Mouse (Mus musculus) MEL (cell line): ENCODE measurements around the gene Mrpl44. TPM values are rescaled to one million over a fixed set of nuclear protein-coding genes. Genes with fewer than 3 reads are reported as not detected.
A peak's percentile ranks its signal among the peaks of the same experiment; 100 is the strongest.

Experiments
- DNase-seq: peaks from one replicate; pipeline ENCODE4 v3.0.0; 2011; ENCODE audit warnings: low read depth, low spot score
- H3K27ac ChIP-seq: 2 replicates; pipeline ENCODE4 v1.5.1; 2012; ENCODE audit warnings: low read depth, mild to moderate bottlenecking, control low read depth, low read length, moderate library complexity; ENCODE audit not compliant: control insufficient read depth
- H3K27me3 ChIP-seq, 2 experiments: fragments of 150-350 bp in 1 of 2; sonication (generic) in 1 of 2; 2 replicates each; pipeline ENCODE4 v1.6.1; 2012; ENCODE audit warnings: low read length in 2 of 2, mild to moderate bottlenecking in 2 of 2, improper control_type of control experiment in 1 of 2, moderate library complexity in 1 of 2; ENCODE audit not compliant: insufficient read depth in 2 of 2, control insufficient read depth in 1 of 2
- H3K36me3 ChIP-seq, 2 experiments: 2 replicates each; pipeline ENCODE4 v1.6.1; 2012 to 2014; ENCODE audit warnings: low read length in 2 of 2, improper control_type of control experiment in 1 of 2, inconsistent platforms in 1 of 2, mild to moderate bottlenecking in 1 of 2; ENCODE audit not compliant: insufficient read depth in 2 of 2, control insufficient read depth in 1 of 2
- H3K4me1 ChIP-seq, 2 experiments: fragments of 150-350 bp in 1 of 2; sonication (generic) in 1 of 2; 2 replicates each; pipeline ENCODE4 v1.6.1; 2012; ENCODE audit warnings: low read length in 2 of 2, improper control_type of control experiment in 1 of 2, mild to moderate bottlenecking in 1 of 2; ENCODE audit not compliant: insufficient read depth in 2 of 2, control insufficient read depth in 1 of 2
- H3K4me3 ChIP-seq, 2 experiments: fragments of 150-350 bp in 1 of 2; sonication (generic) in 1 of 2; 2 replicates each; pipeline ENCODE4 v1.5.1; 2012; ENCODE audit warnings: low read depth in 2 of 2, low read length in 2 of 2, mild to moderate bottlenecking in 2 of 2, moderate library complexity in 2 of 2, control low read depth in 1 of 2, improper control_type of control experiment in 1 of 2; ENCODE audit not compliant: control insufficient read depth in 1 of 2, insufficient read depth in 1 of 2
- H3K79me2 ChIP-seq: 2 replicates; pipeline ENCODE4 v1.6.1; 2012; ENCODE audit warnings: mild to moderate bottlenecking, low read length, moderate library complexity; ENCODE audit not compliant: control insufficient read depth, poor library complexity, insufficient read depth
- H3K9ac ChIP-seq: 2 replicates; pipeline ENCODE4 v1.6.1; 2012; ENCODE audit warnings: low read depth, mild to moderate bottlenecking, control low read depth, low read length, moderate library complexity; ENCODE audit not compliant: control insufficient read depth, poor library complexity, severe bottlenecking
- H3K9me3 ChIP-seq: fragments of 150-350 bp; sonication (generic); replicated peaks from 2 replicates; pipeline ENCODE4 v1.6.1; 2012; ENCODE audit warnings: mild to moderate bottlenecking, low read length, improper control_type of control experiment, moderate library complexity; ENCODE audit not compliant: insufficient read depth
- BHLHE40 ChIP-seq: IDR thresholded peaks from 2 replicates; pipeline ENCODE4 v1.6.1; 2012; ENCODE audit warnings: low read depth, mild to moderate bottlenecking, inconsistent platforms, low read length, improper control_type of control experiment, borderline replicate concordance
- CHD1 ChIP-seq: IDR thresholded peaks from 2 replicates; pipeline ENCODE4 v1.6.1; 2012; ENCODE audit warnings: low read depth, mild to moderate bottlenecking, inconsistent platforms, low read length, improper control_type of control experiment
- CHD2 ChIP-seq: IDR thresholded peaks from 2 replicates; pipeline ENCODE4 v1.6.1; 2011; ENCODE audit warnings: low read length, improper control_type of control experiment
- CTCF ChIP-seq, 3 experiments: IDR thresholded peaks in 2 of 3; conservative IDR thresholded peaks in 1 of 3; 2 replicates each; pipeline ENCODE4 v1.5.1; 2011 to 2012; ENCODE audit warnings: low read length in 3 of 3, low read depth in 2 of 3, mild to moderate bottlenecking in 2 of 3, improper control_type of control experiment in 1 of 3, inconsistent platforms in 1 of 3, mixed read lengths in 1 of 3, moderate library complexity in 1 of 3; ENCODE audit not compliant: control insufficient read depth in 1 of 3, insufficient read depth in 1 of 3, poor library complexity in 1 of 3, severe bottlenecking in 1 of 3
- ETS1 ChIP-seq: IDR thresholded peaks from 2 replicates; pipeline ENCODE4 v1.6.1; 2012; ENCODE audit warnings: low read depth, mild to moderate bottlenecking, inconsistent platforms, low read length, improper control_type of control experiment, moderate library complexity
- GATA1 ChIP-seq: IDR thresholded peaks from 2 replicates; pipeline ENCODE4 v1.6.1; 2011; ENCODE audit warnings: low read depth, low read length, improper control_type of control experiment
- HCFC1 ChIP-seq: IDR thresholded peaks from 2 replicates; pipeline ENCODE4 v1.6.1; 2012; ENCODE audit warnings: low read depth, mild to moderate bottlenecking, inconsistent platforms, low read length, improper control_type of control experiment, moderate library complexity
- KAT2A ChIP-seq: conservative IDR thresholded peaks from 2 replicates; pipeline ENCODE4 v1.6.1; 2012; ENCODE audit warnings: low read depth, low read length, improper control_type of control experiment, inconsistent platforms
- MAFK ChIP-seq: IDR thresholded peaks from 2 replicates; pipeline ENCODE4 v1.6.1; 2011; ENCODE audit warnings: low read depth, mild to moderate bottlenecking, low read length, improper control_type of control experiment, borderline replicate concordance
- MAZ ChIP-seq: IDR thresholded peaks from 2 replicates; pipeline ENCODE4 v1.6.1; 2012; ENCODE audit warnings: low read depth, mild to moderate bottlenecking, inconsistent platforms, low read length, improper control_type of control experiment
- MEF2A ChIP-seq: IDR thresholded peaks from 2 replicates; pipeline ENCODE4 v1.6.1; 2014; ENCODE audit warnings: low read depth, mild to moderate bottlenecking, inconsistent platforms, low read length, improper control_type of control experiment; ENCODE audit not compliant: poor library complexity, insufficient replicate concordance, severe bottlenecking; ENCODE audit errors: extremely low read depth
- MXI1 ChIP-seq: IDR thresholded peaks from 2 replicates; pipeline ENCODE4 v1.6.1; 2011; ENCODE audit warnings: mild to moderate bottlenecking, low read depth, low read length, improper control_type of control experiment
- MYC ChIP-seq: IDR thresholded peaks from 2 replicates; pipeline ENCODE4 v1.6.1; 2011; ENCODE audit warnings: low read depth, mild to moderate bottlenecking, low read length, improper control_type of control experiment, moderate library complexity
- NELFE ChIP-seq: IDR thresholded peaks from 2 replicates; pipeline ENCODE4 v1.6.1; 2011; ENCODE audit warnings: low read depth, low read length, improper control_type of control experiment
- NRF1 ChIP-seq: IDR thresholded peaks from 2 replicates; pipeline ENCODE4 v1.6.1; 2014; ENCODE audit warnings: low read depth, mild to moderate bottlenecking, inconsistent platforms, low read length, improper control_type of control experiment, moderate library complexity; ENCODE audit not compliant: poor library complexity, insufficient read depth, severe bottlenecking
- POLR2AphosphoS2 ChIP-seq: IDR thresholded peaks from 2 replicates; pipeline ENCODE4 v1.6.1; 2011; ENCODE audit warnings: low read length, improper control_type of control experiment
- TBP ChIP-seq: IDR thresholded peaks from 2 replicates; pipeline ENCODE4 v1.8.0; 2011; ENCODE audit warnings: low read depth, low read length, improper control_type of control experiment
- UBTF ChIP-seq: IDR thresholded peaks from 2 replicates; pipeline ENCODE4 v1.6.1; 2012; ENCODE audit warnings: low read depth, mild to moderate bottlenecking, inconsistent platforms, low read length, improper control_type of control experiment, moderate library complexity, borderline replicate concordance; ENCODE audit not compliant: insufficient read depth
- USF1 ChIP-seq: IDR thresholded peaks from 2 replicates; pipeline ENCODE4 v1.6.1; 2014; ENCODE audit warnings: low read depth, mild to moderate bottlenecking, inconsistent platforms, low read length, improper control_type of control experiment, moderate library complexity
- USF2 ChIP-seq, 2 experiments: IDR thresholded peaks; 2 replicates each; pipeline ENCODE4 v1.6.1; 2011 to 2012; ENCODE audit warnings: improper control_type of control experiment in 2 of 2, low read length in 2 of 2, borderline replicate concordance in 1 of 2, inconsistent platforms in 1 of 2, low read depth in 1 of 2, mild to moderate bottlenecking in 1 of 2; ENCODE audit not compliant: insufficient read depth in 1 of 2
- polyA plus RNA-seq, 2 experiments: library from polyadenylated mRNA; stranded (reverse) in 1 of 2; unstranded in 1 of 2; fragments of >175 nt in 1 of 2; fragments of >200 nt in 1 of 2; gene quantifications; 2 replicates each; pipeline versions ENCODE4 v1.2.1 to v1.2.4; 2012; ENCODE audit warnings: low replicate concordance in 2 of 2, low read depth in 1 of 2; ENCODE audit not compliant: insufficient read length in 2 of 2, insufficient read depth in 1 of 2, missing spikeins in 1 of 2
- total RNA-seq: library from RNA; depleted of rRNA; stranded (reverse); fragments of 300-350 nt; gene quantifications from 2 replicates; pipeline ENCODE4 v1.2.3, GENCODE M21; 2012

The Mrpl44 gene
- total and polyA plus RNA-seq, 3 experiments, result 52.6 to 63.2 TPM; not detected in 1

DNA sequence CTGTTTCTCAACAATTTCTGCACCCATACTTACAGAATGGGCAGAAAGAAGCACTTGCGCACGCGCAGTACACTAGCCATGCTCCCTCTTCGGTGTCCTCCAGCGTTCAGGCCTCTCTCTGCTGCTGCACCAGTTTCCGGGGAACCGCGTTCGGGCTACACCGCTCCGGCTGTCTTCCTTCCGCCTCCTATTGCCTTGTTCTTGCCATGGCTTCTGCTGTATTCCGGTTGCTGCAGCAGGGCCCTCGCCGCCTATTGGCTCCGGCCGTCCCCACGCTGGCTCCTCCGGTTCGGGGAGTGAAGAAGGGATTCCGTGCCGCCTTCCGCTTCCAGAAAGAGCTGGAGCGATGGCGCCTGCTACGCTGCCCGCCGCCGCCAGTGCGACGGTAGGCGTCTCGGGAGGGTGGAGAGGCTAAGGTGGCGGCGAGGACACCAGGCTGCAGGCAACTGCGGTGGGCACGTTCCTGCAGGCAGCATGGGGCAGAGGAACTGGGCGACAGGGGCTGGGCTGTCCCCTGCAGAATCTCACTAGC is at the start of gene Mrpl44, which contains the start of gene Wdfy1 (continued):
- TF ChIP-seq MXI1, result peak; percentile 96
- no peak for TF ChIP-seq MAFK
- TF ChIP-seq NRF1, result peak; percentile 87

GRCm38 (mm10) chr1:79734794-79735193 is 41.0 kb upstream of the Mrpl44 start:
- H3K4me3 ChIP-seq, result no peak overlapping the region
- TF ChIP-seq MYC, result no peak
- no peak for TF ChIP-seq TBP
- TF ChIP-seq CHD1, result no peak
- TF ChIP-seq MEF2A, result no peak
- no peak for TF ChIP-seq MXI1
- no peak for TF ChIP-seq MAZ
- TF ChIP-seq KAT2A, result no peak
- no peak for TF ChIP-seq UBTF
- TF ChIP-seq USF1, result no peak
- TF ChIP-seq NELFE, result no peak
- TF ChIP-seq CTCF (IDR thresholded peaks at IDR 0.05 in 2 of 3, conservative IDR thresholded peaks at IDR 0.05 in 1 of 3; ENCODE audit: control insufficient read depth in 1 of 3, insufficient read depth in 1 of 3, low read depth in 2 of 3, low read length in 3 of 3, poor library complexity in 1 of 3, severe bottlenecking in 1 of 3), result no peak
- TF ChIP-seq USF2 (IDR thresholded peaks at IDR 0.05; ENCODE audit: borderline replicate concordance in 1 of 2, insufficient read depth in 1 of 2, low read depth in 1 of 2, low read length in 2 of 2), result no peak
- TF ChIP-seq ETS1, result no peak
- TF ChIP-seq HCFC1, result no peak
- no peak overlapping the region for H3K27ac ChIP-seq
- H3K4me1 ChIP-seq, result peaks cover 0 to 2% of the 10 kb centered on the region in 2 experiments; a peak in 2 of 4 replicates
- H3K9ac ChIP-seq, result no peak overlapping the region
- H3K79me2 ChIP-seq, result no peaks in the 10 kb centered on the region
- no peaks in the 10 kb centered on the region for H3K27me3 ChIP-seq
- H3K9me3 ChIP-seq, result no peaks in the 10 kb centered on the region
- no peaks in the 10 kb centered on the region for H3K36me3 ChIP-seq
- no peak for DNase-seq

GRCm38 (mm10) chr1:79736408-79736807 is 39.4 kb upstream of the Mrpl44 start:
- Histone ChIP-seq H3K79me2 (no peaks in the 10 kb centered on the region), H3K4me3 (no peak overlapping the region), H3K27me3 (no peaks in the 10 kb centered on the region), H3K9me3 (no peaks in the 10 kb centered on the region), H3K27ac (no peak overlapping the region), H3K4me1 (no peaks in the 10 kb centered on the region), H3K36me3 (no peaks in the 10 kb centered on the region), H3K9ac (no peak overlapping the region)
- TF ChIP-seq UBTF (no peak), CHD2 (no peak), BHLHE40 (no peak), POLR2AphosphoS2 (no peak), GATA1 (no peak)
- DNase-seq, result no peak
